Mouse (Mus musculus): ENCODE data around the gene Cyp1b1. TPM values are rescaled to one million over a fixed set of nuclear protein-coding genes. Genes with fewer than 3 reads are reported as not detected.

The Cyp1b1 gene
- polyA plus RNA-seq, 1 experiment, result 7.3 TPM

GRCm38 (mm10) chr17:79661387-79661786 is 53.5 kb downstream of the Cyp1b1 start:
- DNase-seq, result peak; percentile 66
- no peak for TF ChIP-seq CTCF (IDR thresholded peaks at IDR 0.05; ENCODE audit: insufficient read depth, low read length)
- no peak for TF ChIP-seq POLR2A (IDR thresholded peaks at IDR 0.05; ENCODE audit: borderline replicate concordance, extremely low read depth, low read depth, low read length)
- WGBS, result 29% methylated on average over 7 of the region's 7 CpGs
- Histone ChIP-seq H3K4me3 (replicated peaks; ENCODE audit: extremely low read depth, low read depth, low read length) (no peak overlapping the region), H3K4me1 (ENCODE audit: control insufficient read depth, insufficient read depth, low read length) (no peaks in the 10 kb centered on the region)

DNA sequence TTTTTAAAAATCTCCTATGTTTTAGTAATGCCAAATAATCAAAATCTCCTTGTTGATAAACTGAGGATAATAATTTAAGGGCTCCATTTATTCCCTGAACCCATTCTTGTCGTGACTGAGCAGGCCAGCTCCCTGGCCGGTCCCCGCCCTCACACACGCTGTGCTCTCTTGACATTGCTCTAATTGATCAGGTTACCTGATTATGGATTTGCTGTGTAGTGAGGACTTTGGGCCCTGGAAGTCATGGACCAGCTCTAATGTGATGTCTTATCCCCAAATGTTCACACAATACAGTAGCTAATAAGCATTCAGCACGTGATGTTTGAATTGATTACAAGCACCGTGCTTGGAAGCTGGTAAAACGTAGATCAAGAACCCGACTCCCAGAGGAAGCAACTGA is 56.0 kb downstream of the Cyp1b1 start:
- 73% methylated on average over 8 of the region's 8 CpGs for WGBS
- DNase-seq, result no peak
- TF ChIP-seq POLR2A (IDR thresholded peaks at IDR 0.05; ENCODE audit: borderline replicate concordance, extremely low read depth, low read depth, low read length) (no peak), CTCF (IDR thresholded peaks at IDR 0.05; ENCODE audit: insufficient read depth, low read length) (no peak)
- H3K4me1 ChIP-seq (ENCODE audit: control insufficient read depth, insufficient read depth, low read length), result no peaks in the 10 kb centered on the region
- H3K4me3 ChIP-seq (replicated peaks; ENCODE audit: extremely low read depth, low read depth, low read length), result no peak overlapping the region

GRCm38 (mm10) chr17:79658452-79658851 is 56.4 kb downstream of the Cyp1b1 start:
- 64% methylated on average over 3 of the region's 3 CpGs for WGBS
- no peak for DNase-seq
- H3K4me1 ChIP-seq (ENCODE audit: control insufficient read depth, insufficient read depth, low read length), result no peaks in the 10 kb centered on the region
- no peak for TF ChIP-seq POLR2A (IDR thresholded peaks at IDR 0.05; ENCODE audit: borderline replicate concordance, extremely low read depth, low read depth, low read length)
- TF ChIP-seq CTCF (IDR thresholded peaks at IDR 0.05; ENCODE audit: insufficient read depth, low read length), result no peak
- no peak overlapping the region for H3K4me3 ChIP-seq (replicated peaks; ENCODE audit: extremely low read depth, low read depth, low read length)

- Histone ChIP-seq H3K4me3 (replicated peaks; ENCODE audit: extremely low read depth, low read depth, low read length) (no peak overlapping the region), H3K4me1 (ENCODE audit: control insufficient read depth, insufficient read depth, low read length) (no peaks in the 10 kb centered on the region)
- no peak for TF ChIP-seq POLR2A (IDR thresholded peaks at IDR 0.05; ENCODE audit: borderline replicate concordance, extremely low read depth, low read depth, low read length)
- TF ChIP-seq CTCF (IDR thresholded peaks at IDR 0.05; ENCODE audit: insufficient read depth, low read length), result no peak
- DNase-seq, result no peak
- WGBS, result 69% methylated on average over 9 of the region's 9 CpGs
Observed at GRCm38 (mm10) chr17:79657785-79658184, 57.1 kb downstream of the Cyp1b1 start.

GRCm38 (mm10) chr17:79654187-79654586 is 60.7 kb downstream of the Cyp1b1 start:
- Histone ChIP-seq H3K4me3 (replicated peaks; ENCODE audit: extremely low read depth, low read depth, low read length) (no peak overlapping the region), H3K4me1 (ENCODE audit: control insufficient read depth, insufficient read depth, low read length) (no peaks in the 10 kb centered on the region)
- TF ChIP-seq POLR2A (IDR thresholded peaks at IDR 0.05; ENCODE audit: borderline replicate concordance, extremely low read depth, low read depth, low read length), result no peak
- no peak for TF ChIP-seq CTCF (IDR thresholded peaks at IDR 0.05; ENCODE audit: insufficient read depth, low read length)
- WGBS, result 74% methylated on average over 3 of the region's 3 CpGs
- DNase-seq, result no peak

GRCm38 (mm10) chr17:79653171-79653570 is 61.7 kb downstream of the Cyp1b1 start:
- TF ChIP-seq POLR2A (IDR thresholded peaks at IDR 0.05; ENCODE audit: borderline replicate concordance, extremely low read depth, low read depth, low read length) (no peak), CTCF (IDR thresholded peaks at IDR 0.05; ENCODE audit: insufficient read depth, low read length) (no peak)
- 87% methylated on average over 1 of the region's 1 CpGs for WGBS
- no peak overlapping the region for H3K4me3 ChIP-seq (replicated peaks; ENCODE audit: extremely low read depth, low read depth, low read length)
- H3K4me1 ChIP-seq (ENCODE audit: control insufficient read depth, insufficient read depth, low read length), result no peaks in the 10 kb centered on the region
- DNase-seq, result no peak

Other genes with a start within 250 kb of the Cyp1b1 start
- 4.9 and 6.4 TPM in 2 replicates for gene Rmdn2, start 103.2 kb downstream of the Cyp1b1 start, polyA plus RNA-seq (2012; rRNA removed)
- 8.0 and 10.7 TPM in 2 replicates for gene Atl2, start 181.1 kb upstream of the Cyp1b1 start, polyA plus RNA-seq (2012; rRNA removed)